ENCODE assay signal across 8 mouse cellular contexts in the genomic region with DNA sequence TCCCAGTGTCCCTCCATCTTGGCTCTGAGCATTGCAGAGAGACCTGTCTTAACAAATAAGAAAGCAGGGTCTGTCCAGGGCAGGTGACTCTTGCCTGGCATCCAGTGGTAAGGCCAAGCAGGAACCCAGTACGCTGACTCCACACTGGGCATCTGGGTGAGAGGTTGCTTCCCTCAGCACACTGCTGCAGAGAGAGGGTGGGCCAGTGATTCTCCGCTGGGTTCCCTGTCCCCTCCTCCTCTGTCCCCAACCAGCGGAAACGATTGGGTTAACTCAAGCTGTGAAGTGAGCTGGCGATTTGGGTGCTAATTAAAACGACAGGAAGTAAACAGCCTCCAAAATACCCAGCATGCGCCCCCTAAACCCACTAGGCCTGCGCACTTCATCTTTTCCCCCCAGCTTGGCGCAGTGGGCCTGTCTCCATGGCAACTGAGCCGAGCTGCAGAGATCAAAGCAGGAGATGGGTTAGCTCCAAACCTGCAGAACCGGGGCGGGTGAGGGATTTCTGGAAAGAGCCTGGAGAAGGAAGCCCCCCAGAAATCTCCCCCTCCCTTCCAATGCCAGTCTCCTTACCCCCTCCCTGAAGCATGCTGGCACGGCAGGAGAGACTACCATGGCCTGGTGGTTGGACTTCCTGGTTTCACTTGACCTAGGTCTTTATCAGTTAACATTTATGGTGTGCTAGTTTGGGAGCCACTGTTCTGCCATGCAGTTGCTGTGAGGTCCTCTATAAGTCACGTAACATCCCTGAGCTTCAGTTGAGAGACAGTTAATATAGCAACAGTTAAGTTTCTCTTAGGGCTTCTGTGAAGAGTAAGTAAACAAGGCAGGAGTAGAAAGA. TPM values are rescaled to one million over a fixed set of nuclear protein-coding genes. Genes with fewer than 3 reads are reported as not detected.
DNase-seq lines count a peak whose midpoint lies in the region; ATAC-seq lines count a peak whose summit lies in the region.

No protein-coding gene starts in this region.

- H3K9ac ChIP-seq in midbrain, embryonic 13.5 days (replicated peaks): peak overlapping the region; percentile 33; the same call in 1 of the 2 replicates

- H3K4me2 ChIP-seq in midbrain, embryonic 13.5 days (replicated peaks): peak overlapping the region; percentile 51

- H3K4me3 ChIP-seq in midbrain, embryonic 13.5 days (replicated peaks): peak overlapping the region; percentile 25

- ATAC-seq in frontal cortex, adult (ENCODE audit: low TSS enrichment): peak; percentile 53
- peak; percentile 90 for ATAC-seq in midbrain, embryonic 13.5 days

- H3K36me3 ChIP-seq in midbrain, embryonic 13.5 days: no peaks in the 10 kb centered on the region

- 0 out of 2 replicates have a peak, but pooled peaks cover 3% of the 10 kb centered on the region for H3K27me3 ChIP-seq in midbrain, embryonic 13.5 days

- DNase-seq in adrenal gland, postnatal 10 days: peak; percentile 43
- no peak for DNase-seq in adrenal gland, adult 8-10 months
- DNase-seq in cerebellum, adult 8-10 months: peak; percentile 43
- DNase-seq in layer of hippocampus, postnatal 14 days (ENCODE audit: low spot score in 2 of 2): peak; percentile 86 to 95
- DNase-seq in thymus, postnatal 0 days (ENCODE audit: low spot score): peak; percentile 67
- DNase-seq in gastrocnemius, adult 8-10 months (ENCODE audit: low spot score in 2 of 2): no peak

- WGBS in midbrain, embryonic 13.5 days: 2% methylated on average over 14 of the region's 14 CpGs

- H3K4me1 ChIP-seq in midbrain, embryonic 13.5 days (replicated peaks): peaks cover 48% of the 10 kb centered on the region

- no peaks in the 10 kb centered on the region for H3K9me3 ChIP-seq in midbrain, embryonic 13.5 days

- peak overlapping the region; percentile 90 for H3K27ac ChIP-seq in midbrain, embryonic 13.5 days

RNA-seq across cellular contexts. Expression of a gene that starts 9.5 kb away (rescaled TPM):
- total RNA-seq in adrenal gland, postnatal 10 days (2021): 10 to 100 TPM; 32.9 to 37.8 TPM
- 10 to 100 TPM; 55.0 to 86.5 (median 65.1) TPM for total RNA-seq in adrenal gland, adult 8-10 months (2022)
- 100 to 1,000 TPM; 497 to 522 TPM for total RNA-seq in layer of hippocampus, postnatal 14 days (2021)
- polyA plus RNA-seq in midbrain, embryonic 13.5 days (2015; fragmentation: Nextera tagmentation; extraction: Ambion mirVana): 51.8 TPM in 2 replicates
- polyA plus RNA-seq in thymus, postnatal 0 days (2015; fragmentation: Nextera tagmentation; extraction: Ambion mirVana): 7.6 and 7.9 TPM in 2 replicates
- total RNA-seq in gastrocnemius, adult 8-10 months (2022): 1 to 10 TPM; 2.8 to 7.0 (median 5.4) TPM

Comparison
In these comparisons a context has a peak if more than half of its experiments do, and no peak if none do; other contexts are left out.
1. DNase-seq: peak in adrenal gland, postnatal 10 days (single experiment), cerebellum, adult 8-10 months (single experiment), layer of hippocampus, postnatal 14 days (2 of 2) and thymus, postnatal 0 days (single experiment); none in adrenal gland, adult 8-10 months (single experiment) and gastrocnemius, adult 8-10 months (0 of 2).
2. RNA of a gene that starts 9.5 kb away (total RNA-seq): 497 to 522 TPM in layer of hippocampus, postnatal 14 days; 55.0 to 86.5 TPM in adrenal gland, adult 8-10 months, 32.9 to 37.8 TPM in adrenal gland, postnatal 10 days and 2.8 to 7.0 TPM in gastrocnemius, adult 8-10 months; every median in the first group is over 4 times any median in the second.